Mouse (Mus musculus) midbrain, embryonic 13.5 days (tissue): ENCODE measurements at regions not wholly inside any gene's neighbourhood (a gene's known extent, or its start where the extent isn't known, plus 50 kb on each side); places are given as distances from the start of the nearest gene placed in this dataset.

Experiments used
- ATAC-seq: fragments of 200-750 bp; cut with Nextera tagmentation; 2 replicates; pipeline ENCODE4 v1.8.0; 2017; ENCODE audit warnings: mild to moderate bottlenecking, moderate TSS enrichment, moderate library complexity
- H3K27ac ChIP-seq: fragments of 300-500 bp; sonication (generic); 2 replicates; pipeline ENCODE4 v1.5.1; 2015; ENCODE audit warnings: inconsistent platforms, mild to moderate bottlenecking, moderate library complexity
- H3K27me3 ChIP-seq: fragments of 300-500 bp; sonication (generic); 2 replicates; pipeline ENCODE4 v1.6.1; 2015; ENCODE audit warnings: mild to moderate bottlenecking, inconsistent platforms
- H3K36me3 ChIP-seq: fragments of 300-500 bp; sonication (generic); 2 replicates; pipeline ENCODE4 v1.6.1; 2015; ENCODE audit warnings: mild to moderate bottlenecking, inconsistent platforms
- H3K4me1 ChIP-seq: fragments of 300-500 bp; sonication (generic); replicated peaks from 2 replicates; pipeline ENCODE4 v1.6.1; 2015; ENCODE audit warnings: inconsistent platforms
- H3K4me2 ChIP-seq: fragments of 300-500 bp; sonication (generic); replicated peaks from 2 replicates; pipeline ENCODE4 v1.6.1; 2015; ENCODE audit warnings: moderate library complexity, mild to moderate bottlenecking, inconsistent platforms
- H3K4me3 ChIP-seq: fragments of 300-500 bp; sonication (generic); replicated peaks from 2 replicates; pipeline ENCODE4 v1.5.1; 2015; ENCODE audit warnings: mild to moderate bottlenecking, inconsistent platforms
- H3K9ac ChIP-seq: fragments of 300-500 bp; sonication (generic); replicated peaks from 2 replicates; pipeline ENCODE4 v1.6.1; 2015; ENCODE audit warnings: mild to moderate bottlenecking, inconsistent platforms
- H3K9me3 ChIP-seq: fragments of 300-500 bp; sonication (generic); 2 replicates; pipeline ENCODE4 v1.6.1; 2016; ENCODE audit warnings: mild to moderate bottlenecking, inconsistent platforms
- WGBS: fragments of 180-500 bp; shearing (Covaris S2); methylation state at CpG from one replicate; pipeline ENCODE4 v1.1.7; 2015; 5-methylcytosine and 5-hydroxymethylcytosine counted together

DNA sequence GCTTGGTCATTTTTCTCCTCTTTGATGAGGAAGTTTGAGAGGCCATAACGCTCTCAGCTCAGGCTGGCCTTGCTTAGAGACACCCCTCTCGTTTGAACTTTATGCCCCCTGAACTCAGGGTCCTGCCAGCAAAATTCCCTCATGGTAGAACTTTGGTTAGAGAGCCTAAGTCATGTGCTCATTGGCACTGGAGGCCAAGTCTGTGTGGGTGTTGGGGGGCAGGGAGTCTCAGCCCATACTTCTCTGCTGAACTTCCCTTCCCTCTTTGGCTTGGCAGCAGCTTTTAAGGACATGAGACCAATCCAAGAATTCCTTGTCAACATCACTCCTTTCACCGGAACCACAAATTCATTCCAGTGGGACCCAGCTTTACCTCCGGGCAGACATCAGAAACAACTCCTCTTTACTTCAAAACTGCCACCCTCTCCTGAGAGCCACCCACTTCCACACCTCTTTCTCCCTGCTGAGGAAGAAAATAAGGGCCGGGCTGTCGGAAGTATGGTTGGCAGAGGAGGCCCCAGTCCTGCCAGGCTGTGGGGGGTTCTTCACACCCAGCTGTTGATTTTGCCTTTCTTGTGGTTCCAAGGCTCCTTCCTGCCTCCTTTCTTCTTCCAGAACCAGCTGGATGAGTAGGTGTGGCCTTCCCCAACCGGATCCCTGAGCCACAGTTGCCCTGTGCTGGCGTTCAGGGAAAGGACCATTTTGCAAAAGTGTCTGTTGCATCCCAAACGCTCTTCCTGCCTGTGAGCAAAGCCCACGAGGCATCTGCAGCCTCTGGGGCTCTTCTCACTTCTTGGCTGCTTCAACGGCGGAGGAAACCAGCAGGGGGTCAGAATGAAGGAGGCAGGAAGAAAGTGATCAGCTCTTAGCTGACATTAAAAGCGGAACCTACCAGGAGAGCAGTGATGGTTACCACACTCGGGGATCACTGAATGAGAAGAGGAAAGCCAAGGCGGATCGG lies 91.5 kb upstream of the Gadd45a start:
- H3K27ac ChIP-seq, result no peak overlapping the region
- H3K36me3 ChIP-seq, result no peaks in the 10 kb centered on the region
- no peak overlapping the region for H3K4me2 ChIP-seq
- no peaks in the 10 kb centered on the region for H3K27me3 ChIP-seq
- no peaks in the 10 kb centered on the region for H3K9me3 ChIP-seq
- H3K9ac ChIP-seq, result no peak overlapping the region
- no peak for ATAC-seq
- H3K4me1 ChIP-seq, result no peaks in the 10 kb centered on the region; the same call in 1 of the 2 replicates
- no peak overlapping the region for H3K4me3 ChIP-seq
- WGBS, result 65% methylated on average over 16 of the region's 16 CpGs

DNA sequence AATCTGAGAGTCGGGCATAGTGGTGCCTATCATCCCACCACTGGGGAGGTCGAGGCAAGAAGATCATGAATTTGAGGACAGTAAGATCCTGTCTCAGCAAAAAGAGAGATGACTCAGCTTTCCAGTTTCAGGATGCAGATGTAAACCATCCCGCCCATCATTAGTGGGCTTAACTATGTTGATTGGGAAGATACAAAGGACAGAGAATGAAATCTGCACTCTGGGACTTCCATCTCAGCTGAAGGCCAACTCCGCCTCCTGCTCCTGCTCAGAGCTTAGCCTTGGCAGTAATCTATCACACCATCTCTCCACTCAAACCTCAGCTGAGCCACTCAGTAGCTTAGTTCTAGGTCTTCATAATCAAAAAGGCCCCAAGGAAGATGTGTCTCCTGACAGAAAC lies 90.5 kb upstream of the Gadd45a start:
- no peak for ATAC-seq
- H3K4me2 ChIP-seq, result no peak overlapping the region

DNA sequence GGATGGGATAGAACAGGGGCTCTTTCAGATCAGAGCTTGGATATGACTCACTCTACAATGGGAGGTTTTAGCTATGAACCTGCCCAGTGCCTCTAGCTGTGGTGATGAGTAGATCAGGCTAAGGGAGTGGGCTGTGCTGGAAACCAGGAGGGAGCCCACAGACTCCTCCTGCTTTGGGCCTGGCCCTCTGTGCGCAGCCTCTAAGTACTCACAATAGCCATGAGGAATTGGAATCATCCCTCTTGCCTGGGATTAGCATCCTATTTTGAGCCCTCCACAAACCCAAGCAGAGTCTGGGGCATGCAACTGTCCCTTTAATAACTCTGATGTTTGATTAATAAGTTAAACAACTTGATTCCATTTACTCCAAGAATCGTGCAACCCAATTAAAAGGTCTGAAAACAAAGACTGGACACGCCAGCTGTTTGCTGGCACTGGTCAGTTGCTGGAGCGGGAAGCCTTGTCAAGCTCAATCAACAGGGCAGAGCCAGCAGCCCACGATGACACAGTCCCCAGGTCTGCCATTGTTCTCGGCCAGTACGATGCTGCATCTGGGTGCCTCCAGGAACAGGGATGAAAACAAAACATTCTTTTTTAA lies 88.6 kb upstream of the Gadd45a start:
- H3K36me3 ChIP-seq, result no peaks in the 10 kb centered on the region
- no peaks in the 10 kb centered on the region for H3K9me3 ChIP-seq
- 0 out of 2 replicates have a peak, but pooled peaks have one; percentile 43 for ATAC-seq
- H3K27me3 ChIP-seq, result no peaks in the 10 kb centered on the region
- H3K4me2 ChIP-seq, result no peak overlapping the region
- H3K27ac ChIP-seq, result no peak overlapping the region
- H3K4me3 ChIP-seq, result no peak overlapping the region
- no peak overlapping the region for H3K9ac ChIP-seq
- 42% methylated on average over 7 of the region's 7 CpGs for whole genome bisulfite sequencing
- H3K4me1 ChIP-seq, result no peaks in the 10 kb centered on the region; the same call in 1 of the 2 replicates

More for the DNA sequence above, 90.5 kb upstream of the Gadd45a start:
- Histone ChIP-seq H3K27ac (no peak overlapping the region), H3K4me3 (no peak overlapping the region), H3K9ac (no peak overlapping the region), H3K9me3 (no peaks in the 10 kb centered on the region), H3K4me1 (no peaks in the 10 kb centered on the region; the same call in 1 of the 2 replicates), H3K36me3 (no peaks in the 10 kb centered on the region), H3K27me3 (no peaks in the 10 kb centered on the region)
- 89% methylated on average over 4 of the region's 4 CpGs for WGBS

DNA sequence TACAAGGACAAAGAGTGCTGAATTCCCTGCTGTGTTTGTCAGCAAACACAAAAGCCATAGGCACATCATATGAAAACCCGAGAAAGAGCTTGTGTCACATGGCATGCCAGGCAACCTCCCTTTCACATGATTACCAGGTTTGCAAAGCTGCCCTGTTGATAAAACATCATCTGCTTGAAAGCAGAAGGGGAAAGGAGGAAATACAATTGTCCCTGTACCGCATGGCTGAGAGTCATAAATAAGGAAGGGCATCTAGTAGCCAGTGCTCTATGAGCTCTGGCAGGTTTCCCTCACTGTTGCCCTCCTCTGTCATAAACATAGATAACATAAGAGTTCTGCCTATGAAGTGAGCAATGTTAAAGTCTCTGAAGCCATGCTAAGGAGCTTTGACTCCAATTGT lies 86.8 kb upstream of the Gadd45a start:
- no peaks in the 10 kb centered on the region for H3K27me3 ChIP-seq
- no peak overlapping the region for H3K9ac ChIP-seq
- WGBS, result 51% methylated on average over 2 of the region's 2 CpGs
- no peak for ATAC-seq
- H3K4me3 ChIP-seq, result no peak overlapping the region
- H3K36me3 ChIP-seq, result no peaks in the 10 kb centered on the region
- no peaks in the 10 kb centered on the region for H3K4me1 ChIP-seq
- H3K9me3 ChIP-seq, result no peaks in the 10 kb centered on the region
- H3K27ac ChIP-seq, result no peak overlapping the region
- no peak overlapping the region for H3K4me2 ChIP-seq

DNA sequence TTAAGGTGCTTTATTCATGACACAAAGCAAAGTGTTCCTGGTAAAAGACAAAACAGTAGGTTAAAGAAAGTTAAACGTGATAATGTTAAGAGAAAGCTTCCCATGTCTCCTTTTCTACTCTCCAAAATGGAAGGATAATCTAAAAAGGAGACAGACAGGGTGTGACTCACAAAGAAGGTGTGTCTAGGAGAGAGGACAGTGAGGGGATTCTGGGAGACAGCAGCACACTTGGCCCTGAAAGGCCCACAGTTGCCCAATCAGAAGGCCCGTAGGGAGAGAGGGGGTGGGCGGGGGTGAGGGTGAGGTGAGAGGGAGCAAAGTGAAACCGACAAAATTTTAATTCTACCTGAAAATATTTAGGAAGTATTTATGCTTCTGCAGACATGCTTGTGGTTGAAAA lies 85.8 kb upstream of the Gadd45a start:
- no peaks in the 10 kb centered on the region for H3K4me1 ChIP-seq
- H3K4me3 ChIP-seq, result no peak overlapping the region
- H3K27ac ChIP-seq, result no peak overlapping the region
- no peak overlapping the region for H3K4me2 ChIP-seq
- no peaks in the 10 kb centered on the region for H3K27me3 ChIP-seq
- 79% methylated on average over 4 of the region's 4 CpGs for WGBS
- no peaks in the 10 kb centered on the region for H3K9me3 ChIP-seq
- H3K9ac ChIP-seq, result no peak overlapping the region
- no peak for ATAC-seq
- no peaks in the 10 kb centered on the region for H3K36me3 ChIP-seq

DNA sequence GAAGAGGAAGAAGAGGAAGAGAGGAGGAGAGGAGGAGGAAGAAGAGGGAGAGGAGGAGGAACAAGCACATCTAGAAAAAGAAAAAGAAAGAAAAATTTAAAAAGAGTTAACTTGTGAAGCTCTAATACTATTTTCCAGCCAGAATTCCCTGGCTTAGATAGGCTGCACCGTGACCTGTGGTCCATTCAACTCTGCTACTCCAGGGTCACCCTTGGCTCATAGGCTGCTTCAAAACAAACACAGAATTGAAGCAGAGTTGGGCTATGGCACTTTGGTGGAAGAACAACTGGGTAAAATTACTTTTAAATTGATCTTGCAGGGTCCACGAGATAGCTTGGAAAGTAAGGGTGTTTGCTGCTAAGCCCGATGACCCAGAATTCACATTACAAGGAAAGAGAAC lies 79.0 kb upstream of the Gadd45a start:
- Histone ChIP-seq H3K9me3 (no peaks in the 10 kb centered on the region), H3K9ac (no peak overlapping the region), H3K36me3 (no peaks in the 10 kb centered on the region), H3K4me1 (peaks cover 13% of the 10 kb centered on the region), H3K4me3 (no peak overlapping the region), H3K4me2 (no peak overlapping the region), H3K27ac (no peak overlapping the region), H3K27me3 (peaks cover 4% of the 10 kb centered on the region; the same call in 1 of the 2 replicates)
- 79% methylated on average over 3 of the region's 3 CpGs for WGBS
- ATAC-seq, result no peak

DNA sequence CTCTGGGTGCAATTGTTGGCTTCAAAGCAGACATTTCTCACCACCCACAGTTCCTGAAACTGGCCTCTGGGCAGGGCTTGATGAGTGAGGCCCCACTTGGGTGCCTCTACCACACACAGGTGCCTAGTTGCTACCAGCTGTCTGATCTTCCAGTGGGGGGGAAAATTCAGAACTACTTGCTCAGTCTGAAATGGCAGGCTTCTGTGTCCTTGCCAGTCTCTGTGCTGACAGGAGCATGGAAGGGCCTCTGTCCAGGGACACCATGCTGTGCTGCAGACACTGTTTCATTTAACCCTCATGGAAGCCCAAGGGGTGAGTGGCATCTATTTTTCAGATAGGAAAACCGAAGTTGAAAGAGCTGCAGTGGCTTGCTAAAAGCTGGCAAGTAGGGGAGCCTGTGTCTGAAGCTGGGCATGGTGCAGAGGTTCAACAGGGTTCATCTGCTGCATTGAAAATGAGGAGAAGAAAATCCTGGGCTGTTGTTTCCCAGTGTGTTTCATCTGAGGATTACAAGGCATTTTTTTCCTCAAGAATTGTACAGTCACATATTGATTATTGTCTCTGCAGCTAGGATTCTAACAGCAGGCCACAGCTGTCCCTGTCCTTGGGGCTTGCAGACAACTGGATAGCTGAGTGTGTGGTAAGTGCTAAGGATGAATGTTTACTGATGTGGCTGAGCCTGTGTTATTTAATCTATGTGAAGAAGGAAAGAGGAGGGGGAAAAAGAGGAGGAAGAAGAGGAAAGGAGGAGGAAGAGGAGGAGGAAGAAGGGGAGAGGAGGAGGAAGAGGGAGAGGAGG lies 78.4 kb upstream of the Gadd45a start:
- WGBS, result 37% methylated on average over 1 of the region's 1 CpGs
- ATAC-seq, result peak; percentile 43; the same call in 1 of the 2 replicates
- H3K27me3 ChIP-seq, result peaks cover 4% of the 10 kb centered on the region; the same call in 1 of the 2 replicates

DNA sequence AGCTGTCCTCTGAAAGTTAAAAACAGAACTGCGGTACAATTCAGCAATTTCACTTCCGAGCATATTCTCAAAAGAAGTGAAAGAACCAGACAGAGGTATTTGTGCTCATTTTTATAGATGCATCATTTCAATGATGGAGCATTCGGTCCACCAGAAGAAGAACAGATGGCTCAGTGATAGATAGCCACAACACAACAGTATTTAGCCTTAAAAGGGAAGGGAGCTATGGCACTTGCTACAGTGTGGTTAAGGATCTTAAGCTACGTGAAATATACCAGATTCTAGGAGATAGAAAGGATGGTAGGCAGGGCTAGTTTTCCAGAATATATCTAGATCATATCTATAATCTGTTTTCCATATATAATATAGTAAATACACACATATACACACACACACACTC lies 77.5 kb upstream of the Gadd45a start:
- Histone ChIP-seq H3K4me2 (no peak overlapping the region), H3K27ac (no peak overlapping the region), H3K36me3 (no peaks in the 10 kb centered on the region), H3K9me3 (no peaks in the 10 kb centered on the region), H3K4me1 (peaks cover 13% of the 10 kb centered on the region), H3K9ac (no peak overlapping the region), H3K27me3 (peaks cover 4% of the 10 kb centered on the region; the same call in 1 of the 2 replicates), H3K4me3 (no peak overlapping the region)
- no peak for ATAC-seq
- WGBS, result 90% methylated on average over 4 of the region's 4 CpGs

More for the DNA sequence above, 78.4 kb upstream of the Gadd45a start:
- Histone ChIP-seq H3K4me3 (no peak overlapping the region), H3K27ac (no peak overlapping the region), H3K9ac (no peak overlapping the region), H3K4me1 (peaks cover 13% of the 10 kb centered on the region), H3K36me3 (no peaks in the 10 kb centered on the region), H3K9me3 (no peaks in the 10 kb centered on the region), H3K4me2 (no peak overlapping the region)

DNA sequence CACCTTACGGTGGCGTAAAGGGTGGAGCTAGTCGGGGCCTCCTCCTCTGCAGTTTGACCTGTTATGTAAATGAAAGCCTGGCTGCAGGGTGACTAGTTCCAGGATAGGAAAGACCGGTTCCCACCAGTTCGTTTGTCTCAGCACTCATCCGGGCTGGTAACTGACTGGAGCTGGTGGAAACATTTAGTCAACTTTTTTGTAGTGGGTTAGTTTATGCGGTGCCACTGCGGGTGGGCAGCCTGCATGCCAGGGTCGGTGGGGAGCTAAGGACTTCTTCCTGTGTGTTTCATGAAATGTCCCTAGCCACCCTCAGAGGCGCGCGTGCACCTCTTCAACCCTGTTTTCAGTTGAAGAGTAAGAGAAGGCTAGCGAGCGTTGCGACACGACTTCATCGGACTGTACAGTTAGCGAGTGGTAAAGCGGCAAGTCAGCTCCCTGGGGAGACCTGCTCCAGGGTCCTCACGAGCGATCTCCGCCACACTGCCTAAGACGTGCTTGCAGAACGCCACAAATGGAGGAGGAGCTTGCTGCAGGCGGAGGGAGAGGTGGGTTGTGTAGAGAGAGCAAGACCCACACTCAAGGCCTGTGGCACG lies 76.5 kb upstream of the Gadd45a start:
- Histone ChIP-seq H3K4me2 (peak overlapping the region; percentile 55), H3K9me3 (no peaks in the 10 kb centered on the region), H3K27me3 (peaks cover 4% of the 10 kb centered on the region; the same call in 1 of the 2 replicates), H3K4me1 (peaks cover 13% of the 10 kb centered on the region), H3K36me3 (no peaks in the 10 kb centered on the region), H3K9ac (peak overlapping the region; percentile 53), H3K4me3 (peak overlapping the region; percentile 33), H3K27ac (no peak overlapping the region)
- 8% methylated on average over 26 of the region's 26 CpGs for WGBS
- peak; percentile 61 for ATAC-seq

DNA sequence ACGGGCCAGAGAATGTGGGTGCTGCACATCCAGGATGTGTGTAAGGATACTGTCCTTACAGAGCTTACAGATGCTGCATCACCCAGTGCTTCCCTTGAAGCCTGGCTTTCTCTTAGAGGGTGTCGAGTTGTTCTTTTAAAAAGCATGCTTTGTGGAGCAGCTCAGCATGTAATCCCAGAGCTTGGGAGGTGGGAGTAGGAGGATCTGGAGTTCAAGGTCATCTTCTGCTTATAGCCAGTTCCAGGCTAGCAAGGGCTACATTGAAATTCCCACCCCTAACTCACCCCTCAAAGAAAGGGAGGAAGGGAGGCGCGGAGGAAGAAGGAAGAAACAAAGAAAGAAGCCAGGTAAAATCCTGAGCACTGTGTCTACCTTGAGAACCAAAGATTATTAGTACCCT lies 76.0 kb upstream of the Gadd45a start:
- H3K9me3 ChIP-seq, result no peaks in the 10 kb centered on the region
- H3K36me3 ChIP-seq, result no peaks in the 10 kb centered on the region
- WGBS, result 65% methylated on average over 4 of the region's 4 CpGs
- H3K4me3 ChIP-seq, result peak overlapping the region; percentile 33; the same call in 1 of the 2 replicates
- H3K4me1 ChIP-seq, result peaks cover 13% of the 10 kb centered on the region
- peaks cover 4% of the 10 kb centered on the region; the same call in 1 of the 2 replicates for H3K27me3 ChIP-seq
- peak overlapping the region; percentile 55 for H3K4me2 ChIP-seq
- ATAC-seq, result no peak
- no peak overlapping the region for H3K27ac ChIP-seq
- H3K9ac ChIP-seq, result no peak overlapping the region

DNA sequence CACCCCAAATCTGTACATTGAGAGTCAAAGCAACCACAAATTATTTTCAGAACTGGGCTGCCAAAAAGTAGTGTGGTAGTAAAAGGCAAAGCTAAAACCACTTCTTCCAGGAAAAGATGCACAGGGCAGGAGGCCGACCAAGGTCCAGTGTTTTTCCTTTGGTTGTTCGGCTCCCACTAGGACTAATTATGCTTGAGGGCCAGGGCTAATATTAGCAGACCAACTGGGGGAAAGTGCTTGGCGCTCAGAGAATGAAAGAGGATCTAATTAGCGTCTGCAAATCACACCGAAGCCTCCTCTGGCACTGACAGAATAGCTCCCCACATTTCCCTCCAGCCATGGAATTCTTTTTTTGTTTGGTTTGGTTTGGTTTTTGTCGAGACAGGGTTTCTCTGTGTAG lies 75.1 kb upstream of the Gadd45a start:
- peaks cover 13% of the 10 kb centered on the region for H3K4me1 ChIP-seq
- 50% methylated on average over 6 of the region's 6 CpGs for WGBS
- H3K36me3 ChIP-seq, result no peaks in the 10 kb centered on the region
- H3K27ac ChIP-seq, result no peak overlapping the region
- peaks cover 4% of the 10 kb centered on the region; the same call in 1 of the 2 replicates for H3K27me3 ChIP-seq
- no peak overlapping the region for H3K4me2 ChIP-seq
- no peak for ATAC-seq
- H3K9me3 ChIP-seq, result no peaks in the 10 kb centered on the region
- H3K9ac ChIP-seq, result no peak overlapping the region
- H3K4me3 ChIP-seq, result no peak overlapping the region
